ENCODE assay signal across 14 mouse cellular contexts in the genomic region with DNA sequence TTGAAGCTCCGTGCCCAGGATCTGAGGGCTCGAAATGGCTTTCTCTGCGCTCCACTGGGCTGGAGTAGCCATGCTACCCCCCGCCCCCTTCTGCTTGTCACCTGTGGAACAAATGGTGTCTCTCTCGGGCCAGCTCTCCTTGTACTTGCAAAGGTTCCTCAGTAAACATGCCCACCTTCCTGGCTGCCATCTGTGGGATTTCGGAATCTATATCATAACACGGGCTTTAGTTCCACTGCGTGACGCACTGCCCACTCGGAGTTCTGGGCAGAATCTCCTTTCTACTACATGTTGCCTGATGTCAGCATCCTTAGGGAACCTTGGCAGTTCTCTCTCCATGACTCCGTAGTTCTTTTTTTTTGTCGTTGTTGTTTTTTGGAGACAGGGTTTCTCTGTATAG.
"Had no signal": no experiment of that assay in that cellular context is flagged by ENCODE, and none has a peak within 500 bp of the region (broad histone marks: within the 10 kb centered on the region; RNA-seq: fewer than 3 reads in every experiment).

No protein-coding gene starts in this region.

- H3K4me1 ChIP-seq: neural tube, embryonic 12.5 days; neural tube, embryonic 13.5 days had no signal

- H3K4me3 ChIP-seq: neural tube, embryonic 12.5 days; neural tube, embryonic 13.5 days; neural tube, embryonic 15.5 days; stomach, embryonic 15.5 days had no signal

- H3K27me3 ChIP-seq: neural tube, embryonic 12.5 days; neural tube, embryonic 13.5 days; neural tube, embryonic 15.5 days; stomach, embryonic 15.5 days had no signal

- H3K27ac ChIP-seq: neural tube, embryonic 12.5 days; neural tube, embryonic 13.5 days; neural tube, embryonic 15.5 days; stomach, embryonic 15.5 days had no signal

- DNase-seq: retina, postnatal 1 day; right cerebral cortex, postnatal 25 days; right cerebral cortex, postnatal 4 days; spleen, adult 18-20 months; thymus, adult 18-20 months; thymus, adult 2 months; thymus, postnatal 14 days; thymus, postnatal 25 days; thymus, postnatal 36 days; thymus, postnatal 4 days had no signal
